ENCODE assay signal across 28 mouse cellular contexts in the genomic region with DNA sequence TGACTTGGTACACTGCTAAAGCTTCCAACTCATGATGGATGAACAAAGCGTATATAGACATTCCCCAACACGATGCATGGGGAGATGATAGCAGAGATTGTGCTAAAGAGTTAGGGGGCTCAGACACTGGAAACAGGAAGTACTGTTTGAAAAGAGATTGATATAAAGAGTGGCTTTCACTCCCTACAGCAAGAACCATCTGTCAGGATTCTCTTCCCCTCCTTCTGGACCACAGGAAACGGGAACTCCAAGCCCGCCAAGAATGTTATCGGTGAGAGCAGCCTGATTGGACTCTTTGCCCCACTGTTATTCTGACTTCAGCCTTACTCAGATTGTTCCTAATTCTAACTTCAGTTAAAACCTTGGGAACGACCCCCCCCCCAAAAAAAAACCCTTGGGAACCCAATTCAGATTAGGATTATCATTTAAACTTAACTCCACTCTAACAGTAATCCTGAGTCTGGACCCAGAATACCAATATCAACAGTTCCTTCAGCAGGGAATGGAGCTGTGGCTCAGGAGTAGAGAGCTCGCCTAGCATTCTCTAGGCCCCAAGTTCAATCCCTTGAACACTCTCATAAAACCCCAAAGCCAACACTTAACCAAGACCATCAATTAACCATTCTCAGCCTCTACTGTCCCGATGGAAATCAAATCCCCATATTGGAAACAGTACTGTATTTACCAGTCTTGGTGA. TPM values are rescaled to one million over a fixed set of nuclear protein-coding genes. Genes with fewer than 3 reads are reported as not detected.
"Had no signal": no experiment of that assay in that cellular context is flagged by ENCODE, and none has a peak within 500 bp of the region (broad histone marks: within the 10 kb centered on the region; RNA-seq: fewer than 3 reads in every experiment).

No protein-coding gene starts in this region.

- H3K27ac ChIP-seq: heart, embryonic 13.5 days; heart, embryonic 15.5 days; hindbrain, embryonic 13.5 days; hindbrain, embryonic 15.5 days; hindbrain, postnatal 0 days; layer of hippocampus, adult 2 months; left cerebral cortex, adult 2 months; limb, embryonic 13.5 days; limb, embryonic 15.5 days; liver, embryonic 12.5 days; liver, embryonic 14.5 days had no signal

- H3K27me3 ChIP-seq: limb, embryonic 15.5 days had no signal

- H3K4me3 ChIP-seq: heart, embryonic 13.5 days; heart, embryonic 15.5 days; hindbrain, embryonic 13.5 days; hindbrain, embryonic 15.5 days; layer of hippocampus, adult 2 months; left cerebral cortex, adult 2 months; limb, embryonic 13.5 days; limb, embryonic 15.5 days; liver, embryonic 12.5 days had no signal

- DNase-seq: gastrocnemius, postnatal 14 days; gastrocnemius, postnatal 36 days; heart, adult 18-20 months; heart, postnatal 14 days; heart, postnatal 36 days; kidney, adult 18-20 months; kidney, adult 8-10 months; kidney, postnatal 10 days; kidney, postnatal 25 days; kidney, postnatal 4 days; left cerebral cortex, postnatal 4 days had no signal

- H3K9me3 ChIP-seq: heart, embryonic 13.5 days; heart, embryonic 15.5 days; hindbrain, embryonic 13.5 days; hindbrain, embryonic 15.5 days; limb, embryonic 13.5 days; limb, embryonic 15.5 days; liver, embryonic 12.5 days had no signal

- H3K4me2 ChIP-seq: heart, embryonic 11.5 days; heart, embryonic 15.5 days; hindbrain, embryonic 13.5 days; hindbrain, embryonic 15.5 days; limb, embryonic 13.5 days; limb, embryonic 15.5 days; liver, embryonic 12.5 days had no signal

- H3K36me3 ChIP-seq: heart, embryonic 13.5 days; heart, embryonic 15.5 days; hindbrain, embryonic 13.5 days; hindbrain, embryonic 15.5 days; limb, embryonic 13.5 days; limb, embryonic 15.5 days; liver, embryonic 12.5 days had no signal

- ATAC-seq: hindbrain, postnatal 0 days; intestine, postnatal 0 days; liver, embryonic 12.5 days had no signal

- H3K9ac ChIP-seq: heart, embryonic 13.5 days; heart, embryonic 15.5 days; hindbrain, embryonic 13.5 days; hindbrain, embryonic 15.5 days; limb, embryonic 13.5 days; limb, embryonic 15.5 days; liver, embryonic 12.5 days; liver, embryonic 14.5 days had no signal

RNA-seq across cellular contexts. Expression of a gene that starts 2.9 kb away (rescaled TPM):
- polyA plus RNA-seq: heart, postnatal 0 days; liver, embryonic 12.5 days had no signal

RNA-seq across cellular contexts. Expression of a gene that starts 6.2 kb away (rescaled TPM):
- polyA plus RNA-seq: hindbrain, embryonic 11.5 days had no signal

RNA-seq across cellular contexts. Expression of a gene that starts 28.2 kb away (rescaled TPM):
- polyA plus RNA-seq: gonadal fat pad, adult 2 months; heart, embryonic 11.5 days; heart, embryonic 13.5 days; heart, postnatal 0 days; liver, adult 2 months; liver, embryonic 12.5 days; liver, embryonic 14.5 days had no signal
